Mouse (Mus musculus): Measurements from ENCODE around the gene Sema5a. TPM values are rescaled to one million over a fixed set of nuclear protein-coding genes. Genes with fewer than 3 reads are reported as not detected.

The Sema5a gene
- polyA plus RNA-seq, 1 experiment from 2014 or later = 8.3 TPM

GRCm38 (mm10) chr15:32233451-32233850, 11.2 kb upstream of the Sema5a start:
- Histone ChIP-seq H3K4me1 (peaks cover 3% of the 10 kb centered on the region; the same call in 1 of the 2 replicates), H3K27me3 (ENCODE audit: poor library complexity, severe bottlenecking) (no peaks in the 10 kb centered on the region), H3K4me3 (no peak overlapping the region), H3K9me3 (no peaks in the 10 kb centered on the region), H3K36me3 (replicated peaks) (no peaks in the 10 kb centered on the region), H3K27ac (no peak overlapping the region)
- DNase-seq (ENCODE audit: extremely low spot score, low spot score) = no peak
- WGBS = 89% methylated on average over 1 of the region's 1 CpGs

DNA sequence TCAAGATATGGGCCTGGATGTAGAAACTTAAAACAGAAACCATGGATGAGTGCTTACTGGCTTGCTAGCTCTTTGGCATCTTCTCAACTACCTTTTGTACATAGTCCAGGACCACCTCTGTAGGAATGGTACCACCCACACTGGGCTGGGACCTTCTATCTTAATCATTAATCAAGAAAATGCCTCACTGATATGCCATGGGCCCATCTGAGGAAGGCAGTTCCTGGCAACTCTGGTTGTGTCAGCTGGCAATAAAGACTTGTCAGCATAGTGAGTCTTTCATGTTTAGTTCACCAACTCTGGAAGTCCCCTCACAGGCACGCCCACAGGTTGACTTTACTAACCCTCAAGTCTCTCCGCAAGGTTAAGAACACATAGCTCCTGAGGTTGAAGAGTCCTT, 5.5 kb upstream of the Sema5a start:
- H3K36me3 ChIP-seq (replicated peaks) = peaks cover 5% of the 10 kb centered on the region; the same call in 1 of the 2 replicates
- no peak overlapping the region for H3K27ac ChIP-seq
- DNase-seq (ENCODE audit: extremely low spot score, low spot score) = no peak
- H3K4me3 ChIP-seq = no peak overlapping the region
- H3K4me1 ChIP-seq = peaks cover 17% of the 10 kb centered on the region
- no peaks in the 10 kb centered on the region for H3K9me3 ChIP-seq
- H3K27me3 ChIP-seq (ENCODE audit: poor library complexity, severe bottlenecking) = no peaks in the 10 kb centered on the region
- 98% methylated on average over 2 of the region's 2 CpGs for WGBS

GRCm38 (mm10) chr15:32240159-32240558, 4.5 kb upstream of the Sema5a start:
- 93% methylated on average over 3 of the region's 3 CpGs for WGBS
- no peaks in the 10 kb centered on the region for H3K27me3 ChIP-seq (ENCODE audit: poor library complexity, severe bottlenecking)
- no peak overlapping the region for H3K27ac ChIP-seq
- DNase-seq (ENCODE audit: extremely low spot score, low spot score) = no peak
- peaks cover 26% of the 10 kb centered on the region for H3K4me1 ChIP-seq
- H3K4me3 ChIP-seq = no peak overlapping the region
- H3K36me3 ChIP-seq (replicated peaks) = peaks cover 5% of the 10 kb centered on the region; the same call in 1 of the 2 replicates
- H3K9me3 ChIP-seq = no peaks in the 10 kb centered on the region

GRCm38 (mm10) chr15:32241666-32242065, 2.9 kb upstream of the Sema5a start:
- Histone ChIP-seq H3K4me3 (no peak overlapping the region), H3K4me1 (peaks cover 34% of the 10 kb centered on the region), H3K36me3 (replicated peaks) (peaks cover 5% of the 10 kb centered on the region; the same call in 1 of the 2 replicates), H3K27ac (no peak overlapping the region), H3K27me3 (ENCODE audit: poor library complexity, severe bottlenecking) (no peaks in the 10 kb centered on the region), H3K9me3 (no peaks in the 10 kb centered on the region)
- DNase-seq (ENCODE audit: extremely low spot score, low spot score) = no peak
- 92% methylated on average over 6 of the region's 6 CpGs for WGBS

GRCm38 (mm10) chr15:32243096-32243785, 1.4 kb upstream of the Sema5a start:
- peak overlapping the region; percentile 77; the same call in 1 of the 2 replicates for H3K4me3 ChIP-seq

GRCm38 (mm10) chr15:32243824-32244223, 786 bp upstream of the Sema5a start:
- Histone ChIP-seq H3K4me3 (peak overlapping the region; percentile 77), H3K27me3 (ENCODE audit: poor library complexity, severe bottlenecking) (0 out of 2 replicates have a peak, but pooled peaks cover 5% of the 10 kb centered on the region), H3K36me3 (replicated peaks) (peaks cover 5% of the 10 kb centered on the region; the same call in 1 of the 2 replicates), H3K9me3 (no peaks in the 10 kb centered on the region), H3K4me1 (peaks cover 47% of the 10 kb centered on the region), H3K27ac (peak overlapping the region; percentile 81)
- WGBS = 70% methylated on average over 7 of the region's 7 CpGs
- DNase-seq (ENCODE audit: extremely low spot score, low spot score) = no peak

More at GRCm38 (mm10) chr15:32243096-32243785, 1.4 kb upstream of the Sema5a start:
- 81% methylated on average over 12 of the region's 12 CpGs for WGBS
- H3K36me3 ChIP-seq (replicated peaks) = peaks cover 5% of the 10 kb centered on the region; the same call in 1 of the 2 replicates
- DNase-seq (ENCODE audit: extremely low spot score, low spot score) = no peak
- 0 out of 2 replicates have a peak, but pooled peaks cover 5% of the 10 kb centered on the region for H3K27me3 ChIP-seq (ENCODE audit: poor library complexity, severe bottlenecking)
- peaks cover 47% of the 10 kb centered on the region for H3K4me1 ChIP-seq
- no peak overlapping the region for H3K27ac ChIP-seq
- no peaks in the 10 kb centered on the region for H3K9me3 ChIP-seq

DNA sequence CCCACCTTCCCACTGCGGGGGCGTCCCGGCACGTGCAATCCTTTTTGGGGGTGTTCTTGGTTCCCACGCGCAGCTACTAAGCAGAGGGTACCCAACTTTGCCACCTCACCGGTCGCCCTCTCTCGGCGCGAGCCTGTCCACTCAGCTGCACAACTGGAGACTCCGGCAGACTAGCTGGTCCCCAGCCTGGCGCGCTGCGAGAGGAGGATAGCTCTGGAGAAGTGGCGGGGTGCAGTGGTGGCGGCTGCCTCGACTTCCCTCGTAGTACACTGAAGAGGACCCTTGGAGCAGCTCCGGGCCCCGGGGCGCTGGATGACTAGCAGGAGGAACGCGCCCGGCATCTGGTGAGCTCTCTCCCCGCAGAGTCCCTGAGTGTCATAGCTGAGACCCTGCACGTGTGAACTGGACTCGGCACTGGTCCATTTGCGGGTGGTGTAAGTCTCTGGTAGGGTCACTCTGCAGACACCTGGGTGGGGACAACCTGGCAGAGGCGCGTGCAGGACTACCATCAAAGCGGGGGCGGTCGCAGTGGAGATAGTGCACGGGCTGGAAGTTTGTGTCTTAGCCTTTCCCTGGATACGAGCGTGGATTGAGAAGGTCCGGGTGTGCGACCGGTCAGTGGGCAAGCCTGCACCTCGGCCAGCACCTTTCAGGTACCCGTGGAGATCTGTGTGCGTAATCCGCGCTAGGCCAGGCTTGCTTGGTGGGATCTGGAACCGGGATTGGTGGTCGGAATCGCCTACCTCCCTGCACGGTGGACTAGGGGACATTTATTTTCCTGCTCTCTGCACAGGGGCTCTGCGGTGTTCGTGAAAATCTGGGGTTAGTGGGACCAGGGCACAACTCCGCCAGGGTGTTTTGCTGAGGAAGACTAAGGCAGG, 586 bp downstream of the Sema5a start:
- peak overlapping the region; percentile 81 for H3K27ac ChIP-seq
- DNase-seq (ENCODE audit: extremely low spot score, low spot score) = peak; percentile 50
- H3K9me3 ChIP-seq = no peaks in the 10 kb centered on the region
- WGBS = under 1% methylated on average over 52 of the region's 52 CpGs
- H3K36me3 ChIP-seq (replicated peaks) = peaks cover 5% of the 10 kb centered on the region; the same call in 1 of the 2 replicates
- H3K27me3 ChIP-seq (ENCODE audit: poor library complexity, severe bottlenecking) = 0 out of 2 replicates have a peak, but pooled peaks cover 5% of the 10 kb centered on the region
- H3K4me3 ChIP-seq = peak overlapping the region; percentile 77
- peaks cover 47% of the 10 kb centered on the region for H3K4me1 ChIP-seq

GRCm38 (mm10) chr15:32245837-32246670, 1.4 kb downstream of the Sema5a start:
- no peaks in the 10 kb centered on the region for H3K9me3 ChIP-seq
- H3K27me3 ChIP-seq (ENCODE audit: poor library complexity, severe bottlenecking) = 0 out of 2 replicates have a peak, but pooled peaks cover 5% of the 10 kb centered on the region
- peaks cover 47% of the 10 kb centered on the region for H3K4me1 ChIP-seq
- peak overlapping the region; percentile 77 for H3K4me3 ChIP-seq
- DNase-seq (ENCODE audit: extremely low spot score, low spot score) = peak; percentile 90
- H3K36me3 ChIP-seq (replicated peaks) = no peaks in the 10 kb centered on the region
- under 1% methylated on average over 47 of the region's 47 CpGs for WGBS
- H3K27ac ChIP-seq = peak overlapping the region; percentile 81

DNA sequence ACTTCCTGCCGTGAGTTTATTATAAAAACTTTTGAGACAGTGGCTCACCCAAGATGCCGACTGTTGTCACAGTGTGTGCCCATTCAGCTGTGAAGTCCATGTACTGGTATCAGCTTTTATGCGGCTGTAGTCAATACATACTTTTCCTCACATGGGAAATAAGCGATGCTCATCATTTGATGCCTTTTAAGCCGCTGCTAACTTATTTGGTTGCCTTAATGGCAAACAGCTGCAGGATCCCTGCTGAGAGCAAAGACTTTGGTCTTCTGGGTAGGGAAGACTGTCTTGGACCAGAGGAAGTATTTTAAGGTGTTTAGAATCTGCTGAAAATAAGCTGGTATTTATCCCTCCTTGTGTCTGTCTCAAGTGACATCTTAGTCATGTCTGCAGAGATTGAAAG, 2.7 kb downstream of the Sema5a start:
- 62% methylated on average over 5 of the region's 5 CpGs for WGBS
- no peak for DNase-seq (ENCODE audit: extremely low spot score, low spot score)

DNA sequence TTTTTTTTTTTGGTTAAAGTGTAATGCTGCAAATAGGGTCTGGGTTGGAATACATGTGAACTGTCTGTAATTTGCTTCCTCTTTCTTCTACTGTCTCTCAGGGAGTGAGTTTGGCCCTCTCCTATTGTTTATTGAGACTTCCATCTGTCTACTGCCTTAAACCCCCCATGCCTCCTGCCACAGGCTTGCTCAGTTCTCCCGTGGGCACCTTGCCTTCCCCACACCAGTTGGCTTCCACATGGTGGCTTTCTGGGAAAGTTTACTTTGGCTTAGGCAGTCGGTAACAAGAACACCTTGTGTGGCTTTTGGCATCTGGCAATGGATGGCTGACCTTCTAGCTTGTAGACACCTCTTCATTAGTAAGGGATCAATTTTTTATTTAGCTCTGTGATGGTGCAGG, 10.2 kb downstream of the Sema5a start:
- Histone ChIP-seq H3K36me3 (replicated peaks) (peaks cover 10% of the 10 kb centered on the region), H3K27me3 (ENCODE audit: poor library complexity, severe bottlenecking) (no peaks in the 10 kb centered on the region), H3K4me1 (peaks cover 19% of the 10 kb centered on the region), H3K9me3 (peaks cover 6% of the 10 kb centered on the region; the same call in 1 of the 2 replicates), H3K27ac (no peak overlapping the region), H3K4me3 (no peak overlapping the region)
- WGBS = 91% methylated on average over 2 of the region's 2 CpGs
- no peak for DNase-seq (ENCODE audit: extremely low spot score, low spot score)

More for the DNA sequence above, 2.7 kb downstream of the Sema5a start:
- Histone ChIP-seq H3K27me3 (ENCODE audit: poor library complexity, severe bottlenecking) (0 out of 2 replicates have a peak, but pooled peaks cover 5% of the 10 kb centered on the region), H3K27ac (no peak overlapping the region), H3K4me1 (peaks cover 46% of the 10 kb centered on the region), H3K9me3 (no peaks in the 10 kb centered on the region), H3K36me3 (replicated peaks) (no peaks in the 10 kb centered on the region), H3K4me3 (peak overlapping the region; percentile 77; the same call in 1 of the 2 replicates)

- H3K9me3 ChIP-seq = peaks cover 6% of the 10 kb centered on the region; the same call in 1 of the 2 replicates
- H3K27me3 ChIP-seq (ENCODE audit: poor library complexity, severe bottlenecking) = no peaks in the 10 kb centered on the region
- DNase-seq (ENCODE audit: extremely low spot score, low spot score) = no peak
- peaks cover 39% of the 10 kb centered on the region for H3K4me1 ChIP-seq
- peaks cover 10% of the 10 kb centered on the region for H3K36me3 ChIP-seq (replicated peaks)
- WGBS = 79% methylated on average over 8 of the region's 8 CpGs
- no peak overlapping the region for H3K4me3 ChIP-seq
- H3K27ac ChIP-seq = no peak overlapping the region
Observed at GRCm38 (mm10) chr15:32257340-32257739, 12.7 kb downstream of the Sema5a start.

GRCm38 (mm10) chr15:32257886-32258319, 13.3 kb downstream of the Sema5a start:
- no peak overlapping the region for H3K27ac ChIP-seq
- H3K4me3 ChIP-seq = no peak overlapping the region
- peaks cover 39% of the 10 kb centered on the region for H3K4me1 ChIP-seq
- H3K27me3 ChIP-seq (ENCODE audit: poor library complexity, severe bottlenecking) = no peaks in the 10 kb centered on the region
- 63% methylated on average over 7 of the region's 7 CpGs for whole genome bisulfite sequencing
- H3K36me3 ChIP-seq (replicated peaks) = peaks cover 10% of the 10 kb centered on the region
- no peak for DNase-seq (ENCODE audit: extremely low spot score, low spot score)
- peaks cover 6% of the 10 kb centered on the region; the same call in 1 of the 2 replicates for H3K9me3 ChIP-seq

All from forebrain, embryonic 10.5 days (tissue).